Mouse (Mus musculus) myocyte (in vitro differentiated cells): ENCODE measurements around the gene Arrb1. TPM values are rescaled to one million over a fixed set of nuclear protein-coding genes. Genes with fewer than 3 reads are reported as not detected.

Experiments used
- H3K27me3 ChIP-seq: one replicate; pipeline ENCODE4 v1.6.1; 2011; ENCODE audit not compliant: control insufficient read depth, insufficient read depth, insufficient read length
- H3K36me3 ChIP-seq: one replicate; pipeline ENCODE4 v1.6.1; 2011; ENCODE audit not compliant: control insufficient read depth, insufficient read depth
- H3K4me2 ChIP-seq: one replicate; pipeline ENCODE4 v1.6.1; 2011; ENCODE audit warnings: low read depth, control low read depth
- H3K4me3 ChIP-seq: one replicate; pipeline ENCODE4 v1.5.1; 2011; ENCODE audit warnings: mild to moderate bottlenecking, control low read depth, moderate library complexity
- H3K79me2 ChIP-seq: one replicate; pipeline ENCODE4 v1.6.1; 2011; ENCODE audit not compliant: control insufficient read depth, insufficient read depth
- H3ac ChIP-seq: one replicate; pipeline ENCODE4 v1.6.1; 2011; ENCODE audit not compliant: control insufficient read depth, insufficient read length
- CEBPB ChIP-seq: IDR thresholded peaks from 2 replicates; pipeline ENCODE4 v1.6.1; 2011; ENCODE audit warnings: mild to moderate bottlenecking, moderate library complexity; ENCODE audit not compliant: poor library complexity, insufficient read depth, severe bottlenecking
- E2F4 ChIP-seq: IDR thresholded peaks from one replicate; pipeline ENCODE4 v1.6.1; 2011; ENCODE audit warnings: mild to moderate bottlenecking, control low read depth, moderate library complexity; ENCODE audit not compliant: insufficient read depth
- MAX ChIP-seq: IDR thresholded peaks from one replicate; pipeline ENCODE4 v1.6.1; 2011; ENCODE audit warnings: low read depth, mild to moderate bottlenecking, control low read depth
- MYOD1 ChIP-seq, 3 experiments: IDR thresholded peaks; one replicate each; pipeline ENCODE4 v1.6.1; 2011; ENCODE audit warnings: control low read depth in 2 of 3, low read depth in 2 of 3, mild to moderate bottlenecking in 2 of 3, moderate library complexity in 1 of 3; ENCODE audit not compliant: insufficient read length in 2 of 3, control insufficient read depth in 1 of 3
- MYOG ChIP-seq, 3 experiments: IDR thresholded peaks; one replicate each; pipeline ENCODE4 v1.6.1; 2011; ENCODE audit warnings: control low read depth in 2 of 3, low read depth in 2 of 3, mild to moderate bottlenecking in 2 of 3; ENCODE audit not compliant: insufficient read length in 2 of 3, control insufficient read depth in 1 of 3, insufficient read depth in 1 of 3
- POLR2A ChIP-seq: IDR thresholded peaks from one replicate; pipeline ENCODE4 v1.6.1; 2011; ENCODE audit warnings: low read depth, mild to moderate bottlenecking, control low read depth, moderate library complexity; ENCODE audit not compliant: insufficient read length
- POLR2AphosphoS2 ChIP-seq: IDR thresholded peaks from one replicate; pipeline ENCODE4 v1.6.1; 2011; ENCODE audit warnings: low read depth, control low read depth; ENCODE audit not compliant: insufficient read length
- REST ChIP-seq: IDR thresholded peaks from one replicate; pipeline ENCODE4 v1.6.1; 2011; ENCODE audit warnings: mild to moderate bottlenecking, control low read depth, moderate library complexity; ENCODE audit not compliant: insufficient read depth, insufficient read length
- SRF ChIP-seq: IDR thresholded peaks from one replicate; pipeline ENCODE4 v1.6.1; 2011; ENCODE audit warnings: low read depth; ENCODE audit not compliant: control insufficient read depth, insufficient read length
- TCF12 ChIP-seq: IDR thresholded peaks from one replicate; pipeline ENCODE4 v1.6.1; 2011; ENCODE audit warnings: mild to moderate bottlenecking, control low read depth; ENCODE audit not compliant: poor library complexity, insufficient read depth, severe bottlenecking
- TCF3 ChIP-seq: IDR thresholded peaks from one replicate; pipeline ENCODE4 v1.6.1; 2011; ENCODE audit warnings: low read depth, control low read depth; ENCODE audit not compliant: insufficient read length
- USF1 ChIP-seq: IDR thresholded peaks from one replicate; pipeline ENCODE4 v1.6.1; 2011; ENCODE audit warnings: low read depth, mild to moderate bottlenecking, control low read depth, moderate library complexity
- polyA plus RNA-seq: library from polyadenylated mRNA; unstranded; fragments of >200 nt; fragmentation: generic; extraction: Trizol; gene quantifications from one replicate; pipeline ENCODE4 v1.2.1, GENCODE M21; 2012; ENCODE audit warnings: missing spikeins

Arrb1 gene
- polyA plus RNA-seq, 1 experiment: 5.1 TPM

GRCm38 (mm10) chr7:99544272-99544671 lies 9.0 kb downstream of the Arrb1 start:
- H3ac ChIP-seq: no peak overlapping the region
- H3K36me3 ChIP-seq: no peaks in the 10 kb centered on the region

GRCm38 (mm10) chr7:99545885-99546745 lies 10.8 kb downstream of the Arrb1 start:
- Histone ChIP-seq H3K4me2 (no peak overlapping the region), H3K4me3 (no peak overlapping the region), H3K79me2 (no peaks in the 10 kb centered on the region), H3K27me3 (no peaks in the 10 kb centered on the region), H3K36me3 (no peaks in the 10 kb centered on the region), H3ac (no peak overlapping the region)
- TF ChIP-seq USF1 (no peak), E2F4 (no peak), MYOG (IDR thresholded peaks at IDR 0.05; ENCODE audit: control insufficient read depth in 1 of 3, insufficient read depth in 1 of 3, insufficient read length in 2 of 3, low read depth in 2 of 3) (no peak), POLR2A (no peak), MYOD1 (IDR thresholded peaks at IDR 0.05; ENCODE audit: control insufficient read depth in 1 of 3, insufficient read length in 2 of 3, low read depth in 2 of 3) (no peak), REST (no peak), SRF (no peak), TCF12 (no peak), MAX (no peak), POLR2AphosphoS2 (no peak), TCF3 (no peak), CEBPB (no peak)

More at GRCm38 (mm10) chr7:99544272-99544671, 9.0 kb downstream of the Arrb1 start:
- Histone ChIP-seq H3K4me2 (no peak overlapping the region), H3K4me3 (no peak overlapping the region), H3K79me2 (no peaks in the 10 kb centered on the region), H3K27me3 (no peaks in the 10 kb centered on the region)
- TF ChIP-seq MYOG (IDR thresholded peaks at IDR 0.05; ENCODE audit: control insufficient read depth in 1 of 3, insufficient read depth in 1 of 3, insufficient read length in 2 of 3, low read depth in 2 of 3) (no peak), SRF (no peak), MAX (no peak), TCF3 (no peak), USF1 (no peak), E2F4 (no peak), TCF12 (no peak), MYOD1 (IDR thresholded peaks at IDR 0.05; ENCODE audit: control insufficient read depth in 1 of 3, insufficient read length in 2 of 3, low read depth in 2 of 3) (no peak), CEBPB (no peak), POLR2AphosphoS2 (no peak), POLR2A (no peak), REST (no peak)

DNA sequence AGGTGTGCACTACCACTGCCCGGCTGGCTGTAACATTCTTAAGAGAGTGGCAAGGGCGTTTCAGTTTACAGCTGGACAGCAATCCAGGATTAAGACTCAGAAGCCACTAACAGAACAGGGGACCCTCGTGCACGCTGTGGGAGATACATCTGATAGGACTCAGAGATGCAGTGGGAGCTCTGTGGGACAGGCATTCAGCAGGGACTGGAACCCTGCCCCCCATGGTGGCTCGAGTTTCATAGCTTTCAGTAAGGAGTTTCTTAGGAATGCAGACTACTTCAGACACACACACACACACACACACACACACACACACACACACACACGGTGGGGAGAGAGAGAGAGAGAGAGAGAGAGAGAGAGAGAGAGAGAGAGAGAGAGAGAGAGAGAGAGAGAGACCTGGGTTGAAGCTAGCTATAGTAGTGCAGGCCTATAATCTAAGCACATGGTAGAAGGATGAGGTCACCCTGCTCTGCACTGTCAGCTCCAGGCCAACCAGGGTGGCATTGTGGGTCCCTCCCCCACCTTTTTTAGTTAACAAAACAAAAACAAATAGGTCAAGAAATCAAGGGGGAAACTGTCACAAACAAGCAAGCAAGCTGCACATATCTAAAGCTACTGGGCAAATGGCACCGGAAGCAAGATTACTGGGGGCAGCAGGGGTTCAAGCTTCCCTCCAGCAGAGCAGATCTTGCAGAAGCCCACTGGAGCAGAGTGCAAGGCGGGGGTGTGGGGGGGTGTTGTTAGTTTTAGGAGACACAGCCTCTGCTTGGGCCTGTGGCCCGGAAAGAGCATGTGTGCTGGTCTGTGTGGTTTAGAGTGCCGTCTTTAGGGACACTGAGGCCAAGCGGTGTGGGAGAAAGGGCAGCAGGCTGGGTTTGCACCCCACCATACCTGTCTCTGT lies 12.6 kb downstream of the Arrb1 start:
- Histone ChIP-seq H3K79me2 (no peaks in the 10 kb centered on the region), H3K36me3 (no peaks in the 10 kb centered on the region), H3ac (no peak overlapping the region), H3K27me3 (no peaks in the 10 kb centered on the region), H3K4me2 (no peak overlapping the region), H3K4me3 (no peak overlapping the region)
- TF ChIP-seq MAX (no peak), MYOD1 (IDR thresholded peaks at IDR 0.05; ENCODE audit: control insufficient read depth in 1 of 3, insufficient read length in 2 of 3, low read depth in 2 of 3) (no peak), USF1 (no peak), SRF (no peak), E2F4 (no peak), TCF3 (no peak), POLR2A (no peak), REST (no peak), MYOG (IDR thresholded peaks at IDR 0.05; ENCODE audit: control insufficient read depth in 1 of 3, insufficient read depth in 1 of 3, insufficient read length in 2 of 3, low read depth in 2 of 3) (no peak), CEBPB (no peak), POLR2AphosphoS2 (no peak), TCF12 (no peak)

GRCm38 (mm10) chr7:99549668-99550067 lies 14.4 kb downstream of the Arrb1 start:
- TF ChIP-seq CEBPB: no peak
- TF ChIP-seq TCF12: no peak
- TF ChIP-seq MYOG (IDR thresholded peaks at IDR 0.05; ENCODE audit: control insufficient read depth in 1 of 3, insufficient read depth in 1 of 3, insufficient read length in 2 of 3, low read depth in 2 of 3): no peak
- TF ChIP-seq POLR2A: no peak
- no peak for TF ChIP-seq MYOD1 (IDR thresholded peaks at IDR 0.05; ENCODE audit: control insufficient read depth in 1 of 3, insufficient read length in 2 of 3, low read depth in 2 of 3)
- TF ChIP-seq USF1: no peak
- TF ChIP-seq SRF: no peak
- TF ChIP-seq E2F4: no peak
- TF ChIP-seq MAX: no peak
- TF ChIP-seq REST: no peak
- no peak for TF ChIP-seq POLR2AphosphoS2
- TF ChIP-seq TCF3: no peak
- no peaks in the 10 kb centered on the region for H3K36me3 ChIP-seq
- no peak overlapping the region for H3K4me3 ChIP-seq
- no peak overlapping the region for H3K4me2 ChIP-seq
- no peaks in the 10 kb centered on the region for H3K79me2 ChIP-seq
- H3K27me3 ChIP-seq: no peaks in the 10 kb centered on the region
- no peak overlapping the region for H3ac ChIP-seq
